Mouse (Mus musculus) embryonic fibroblast, embryonic 13.5 days (primary cell): ENCODE results near the gene Igsf21. TPM values are rescaled to one million over a fixed set of nuclear protein-coding genes. Genes with fewer than 3 reads are reported as not detected.

Experiments used
- H3K27ac ChIP-seq: 2 replicates; pipeline ENCODE4 v1.5.1; 2012; ENCODE audit warnings: low read length, control low read depth, inconsistent platforms; ENCODE audit not compliant: insufficient read depth
- H3K4me1 ChIP-seq: 2 replicates; pipeline ENCODE4 v1.6.1; 2011; ENCODE audit warnings: low read length; ENCODE audit not compliant: control insufficient read depth, insufficient read depth
- H3K4me3 ChIP-seq: 2 replicates; pipeline ENCODE4 v1.5.1; 2011; ENCODE audit warnings: mild to moderate bottlenecking, control low read depth, low read length; ENCODE audit not compliant: insufficient read depth
- CTCF ChIP-seq: IDR thresholded peaks from 2 replicates; pipeline ENCODE4 v1.5.1; 2011; ENCODE audit warnings: mild to moderate bottlenecking, control low read depth, low read length, moderate library complexity, borderline replicate concordance; ENCODE audit not compliant: insufficient read depth
- POLR2A ChIP-seq: IDR thresholded peaks from 2 replicates; pipeline ENCODE4 v1.6.1; 2011; ENCODE audit warnings: low read depth, mild to moderate bottlenecking, control low read depth, low read length, moderate library complexity
- polyA plus RNA-seq: library from polyadenylated mRNA; stranded (reverse); fragments of >200 nt; gene quantifications from 2 replicates; pipeline ENCODE4 v1.2.4, GENCODE M21; 2011; ENCODE audit warnings: low read depth; ENCODE audit not compliant: missing spikeins, insufficient read length

The Igsf21 gene
- polyA plus RNA-seq, 1 experiment: not detected

DNA sequence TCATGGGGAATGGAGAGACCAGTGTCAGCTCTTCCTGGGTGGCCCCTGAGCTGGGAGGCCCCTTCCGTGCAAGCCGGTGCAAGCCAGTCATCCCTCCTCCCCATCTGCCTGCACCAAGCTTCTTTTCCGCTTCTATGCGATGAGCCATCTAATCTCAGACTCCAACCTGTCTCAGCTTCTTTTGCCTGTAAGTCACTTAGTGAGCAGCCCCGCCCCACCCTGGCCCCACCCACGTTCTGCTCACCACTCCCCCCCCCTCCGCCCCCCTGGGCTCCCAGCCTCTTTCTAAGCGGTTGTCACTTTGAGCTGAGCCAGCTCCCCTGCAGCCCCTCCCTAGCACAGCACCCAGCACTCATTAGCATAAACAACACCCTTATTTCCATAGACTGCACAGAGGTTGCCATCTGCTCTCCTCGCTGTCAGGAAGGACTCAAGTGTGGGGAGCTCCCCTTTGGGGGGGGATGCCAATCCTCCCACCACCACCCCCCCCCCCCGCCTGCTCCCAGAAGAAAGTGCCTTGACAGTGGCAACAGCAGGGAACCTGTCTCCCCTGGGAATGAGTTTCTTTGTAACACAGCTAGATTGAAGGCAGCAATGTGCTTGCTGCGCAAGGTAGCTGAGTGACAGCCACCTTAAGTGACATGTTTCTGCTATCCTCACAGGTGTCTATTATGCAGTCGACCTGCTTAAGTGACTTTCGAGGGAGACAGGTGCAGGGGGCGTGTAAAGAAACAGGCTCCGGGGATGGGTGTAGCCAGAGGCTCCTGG, 176.8 kb downstream of the Igsf21 start:
- no peak for TF ChIP-seq POLR2A
- no peak for TF ChIP-seq CTCF
- no peak overlapping the region for H3K27ac ChIP-seq
- no peaks in the 10 kb centered on the region for H3K4me1 ChIP-seq
- no peak overlapping the region for H3K4me3 ChIP-seq

DNA sequence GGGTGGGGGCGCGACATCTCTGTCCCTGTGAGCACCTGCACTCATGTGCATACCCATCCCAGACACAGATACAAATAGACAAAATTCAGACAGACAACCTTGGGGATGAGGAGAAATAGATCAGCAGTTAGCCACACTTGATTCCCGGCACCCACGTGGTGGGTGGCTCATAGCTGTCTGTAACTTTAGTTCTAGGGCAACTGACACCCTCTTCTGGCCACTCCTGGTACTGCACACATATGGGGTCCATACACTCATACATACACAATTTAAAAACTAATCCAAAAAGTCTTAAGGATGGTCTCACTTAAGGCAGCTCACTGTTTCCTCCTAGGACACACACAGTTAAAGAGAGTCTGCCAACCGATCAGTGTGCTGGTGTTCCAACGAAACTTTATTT, 178.1 kb downstream of the Igsf21 start:
- no peak overlapping the region for H3K27ac ChIP-seq
- H3K4me3 ChIP-seq: no peak overlapping the region
- TF ChIP-seq CTCF (no peak), POLR2A (no peak)
- no peaks in the 10 kb centered on the region for H3K4me1 ChIP-seq

DNA sequence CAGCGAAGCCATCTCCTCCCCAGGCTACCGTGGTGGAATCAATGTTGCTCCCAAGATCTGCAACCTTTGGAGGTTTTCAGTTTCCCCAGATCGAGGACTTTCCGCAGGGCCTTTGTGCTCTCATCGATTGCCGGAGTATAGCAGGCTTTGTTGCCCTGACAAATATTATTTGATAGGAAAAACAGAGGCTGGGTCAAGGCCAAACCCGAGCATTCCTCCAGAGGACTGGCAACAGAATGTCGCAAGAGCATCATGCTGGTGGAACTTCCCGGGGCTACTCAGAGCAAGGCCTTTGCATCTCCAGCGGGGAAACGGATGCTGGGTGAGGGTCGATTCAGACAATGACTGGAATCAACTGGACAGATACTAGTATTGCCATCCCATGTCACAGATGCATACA, 180.6 kb downstream of the Igsf21 start:
- TF ChIP-seq POLR2A: no peak
- TF ChIP-seq CTCF: no peak
- Histone ChIP-seq H3K27ac (no peak overlapping the region), H3K4me1 (no peaks in the 10 kb centered on the region), H3K4me3 (no peak overlapping the region)

DNA sequence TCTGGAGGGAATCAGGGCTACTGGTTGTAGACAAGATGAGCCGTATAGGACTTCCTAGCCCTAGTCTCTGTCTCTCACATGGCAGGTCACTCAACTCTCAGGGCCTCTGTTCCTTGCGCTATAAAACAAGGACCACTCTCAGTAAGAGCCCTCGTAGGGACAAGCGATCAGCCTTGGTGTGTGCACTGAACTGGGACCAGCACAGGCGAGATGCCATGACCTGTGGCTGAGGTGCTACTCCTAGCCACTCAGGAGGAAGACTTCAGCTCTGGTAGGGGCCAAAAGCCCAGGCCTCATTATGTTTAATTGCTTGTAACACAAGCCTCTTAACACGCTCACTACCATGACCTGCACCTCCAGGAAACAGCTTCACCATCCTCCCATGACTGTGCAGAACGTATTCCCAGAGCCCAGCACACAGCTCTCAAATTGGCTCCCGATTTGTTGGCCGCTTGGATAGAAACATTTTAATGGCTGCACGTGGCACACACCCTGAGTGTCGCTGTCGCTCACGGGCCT, 183.4 kb downstream of the Igsf21 start:
- Histone ChIP-seq H3K27ac (no peak overlapping the region), H3K4me1 (no peaks in the 10 kb centered on the region), H3K4me3 (no peak overlapping the region)
- TF ChIP-seq CTCF (no peak), POLR2A (no peak)

DNA sequence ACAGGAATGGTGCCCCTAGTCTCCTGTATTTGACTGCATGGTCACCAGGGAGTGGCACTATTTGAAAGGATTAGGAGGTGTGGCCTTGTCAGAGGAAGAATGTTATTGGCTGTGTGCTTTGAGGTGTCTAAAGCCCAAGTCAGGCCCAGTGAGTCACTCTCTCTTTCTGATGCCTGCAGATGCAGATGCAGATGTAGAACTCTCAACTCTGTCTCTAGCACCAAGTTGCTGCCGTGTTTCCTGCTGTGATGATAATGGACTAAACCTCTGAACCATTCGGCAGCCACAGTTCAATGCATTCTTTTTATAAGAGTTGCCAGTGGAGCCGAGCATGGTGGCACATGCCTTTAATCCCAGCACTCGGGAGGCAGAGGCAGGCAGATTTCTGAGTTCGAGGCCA, 186.3 kb downstream of the Igsf21 start:
- H3K27ac ChIP-seq: no peak overlapping the region
- no peak overlapping the region for H3K4me3 ChIP-seq
- H3K4me1 ChIP-seq: no peaks in the 10 kb centered on the region
- TF ChIP-seq POLR2A: no peak
- TF ChIP-seq CTCF: no peak

DNA sequence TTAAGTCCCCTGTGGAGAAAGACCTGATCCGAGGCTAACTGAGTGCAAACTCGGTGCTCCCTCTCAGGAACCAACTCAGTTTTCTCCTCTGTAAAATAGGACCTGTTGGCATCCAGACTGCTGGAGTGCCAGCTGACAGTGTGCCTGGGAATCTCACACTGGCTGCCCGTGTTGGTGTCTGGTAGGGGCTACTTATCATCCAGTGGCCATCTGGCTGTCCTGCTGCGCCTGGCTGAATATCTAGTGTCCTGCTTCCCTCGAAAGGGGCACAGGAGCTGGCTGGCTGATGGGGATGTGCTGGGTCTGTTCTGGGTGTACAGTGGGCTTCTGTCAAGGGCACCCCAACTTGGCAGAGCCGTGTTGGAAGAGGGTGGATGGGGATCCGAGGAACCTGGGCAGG, 193.5 kb downstream of the Igsf21 start:
- H3K27ac ChIP-seq: no peak overlapping the region
- no peak overlapping the region for H3K4me3 ChIP-seq
- TF ChIP-seq POLR2A (no peak), CTCF (no peak)
- no peaks in the 10 kb centered on the region for H3K4me1 ChIP-seq

DNA sequence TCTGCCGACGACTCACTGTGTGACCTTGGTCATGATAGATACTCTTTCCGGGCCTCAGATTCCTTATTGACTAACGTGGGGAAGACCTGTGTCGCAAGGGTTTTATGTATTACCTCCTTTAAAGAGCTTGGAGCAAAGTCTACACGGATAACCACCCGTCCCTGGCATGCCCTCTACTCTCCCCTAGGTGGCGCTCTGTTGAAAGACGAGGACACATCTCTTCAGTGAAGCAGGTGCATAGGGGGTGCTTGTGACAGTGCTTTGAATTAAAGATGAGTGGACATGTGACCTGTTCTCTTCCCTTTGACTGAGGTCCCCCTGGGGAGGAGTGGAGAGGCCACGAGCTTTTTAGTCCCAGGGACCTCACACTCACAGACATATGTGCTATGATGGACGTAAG, 194.0 kb downstream of the Igsf21 start:
- H3K4me3 ChIP-seq: no peak overlapping the region
- no peak overlapping the region for H3K27ac ChIP-seq
- no peaks in the 10 kb centered on the region for H3K4me1 ChIP-seq
- TF ChIP-seq POLR2A (no peak), CTCF (no peak)

DNA sequence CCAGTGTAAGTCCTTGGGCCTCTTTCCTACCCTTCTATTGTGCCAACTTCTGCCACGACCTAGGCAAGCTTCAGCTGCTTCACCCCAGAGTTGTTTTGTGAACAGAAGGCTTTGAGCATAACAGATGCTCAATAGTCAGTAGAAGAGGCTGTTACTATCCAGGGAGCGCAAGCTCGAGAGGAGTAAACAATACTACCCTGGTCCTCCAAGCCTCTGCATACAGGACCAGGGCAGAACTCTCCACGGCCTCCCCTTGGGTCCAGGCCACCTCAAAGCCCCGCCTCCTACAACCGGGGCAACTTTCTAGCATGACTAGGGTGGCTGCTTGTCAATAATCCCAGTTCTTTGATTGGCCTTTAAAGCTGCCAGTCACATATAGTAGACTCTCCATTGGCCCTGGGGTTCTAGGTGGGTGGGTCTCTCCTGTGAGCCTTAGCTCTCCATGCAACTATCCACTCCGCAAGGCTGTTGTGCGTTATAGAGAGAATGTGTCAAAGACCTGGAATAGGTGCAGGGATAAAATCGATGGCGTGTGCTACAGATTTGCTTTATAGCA, 198.7 kb downstream of the Igsf21 start:
- TF ChIP-seq POLR2A (no peak), CTCF (no peak)
- H3K27ac ChIP-seq: no peak overlapping the region
- H3K4me1 ChIP-seq: no peaks in the 10 kb centered on the region
- no peak overlapping the region for H3K4me3 ChIP-seq

DNA sequence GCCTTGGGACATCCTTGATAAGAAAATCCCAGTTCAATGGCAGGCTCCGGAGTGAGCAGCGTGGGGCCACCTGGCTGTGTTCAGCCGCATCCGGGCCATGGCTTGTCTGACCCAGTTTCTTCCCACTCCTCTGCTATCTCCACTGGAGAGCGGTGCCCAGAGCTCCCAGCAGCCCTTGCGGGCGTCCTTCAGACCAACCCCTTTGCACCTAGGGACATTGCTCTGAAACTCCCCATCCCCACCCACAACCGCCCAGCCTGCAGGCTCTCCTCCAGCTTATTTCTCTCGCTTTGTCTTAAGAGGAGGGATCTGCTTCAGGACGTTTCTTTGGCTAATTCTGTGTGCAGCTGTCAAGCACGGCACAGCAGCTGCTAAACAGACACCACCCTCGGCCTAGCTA, 202.6 kb downstream of the Igsf21 start:
- Histone ChIP-seq H3K27ac (no peak overlapping the region), H3K4me1 (no peaks in the 10 kb centered on the region), H3K4me3 (no peak overlapping the region)
- TF ChIP-seq POLR2A (no peak), CTCF (no peak)
